Mouse (Mus musculus) midbrain, embryonic 16.5 days (tissue): ENCODE results near the gene Cts6. TPM values are rescaled to one million over a fixed set of nuclear protein-coding genes. Genes with fewer than 3 reads are reported as not detected.
"Not testable (repeated sequence)": the region's sequence is repeated elsewhere in the genome, so short reads cannot be mapped to it uniquely, and the experiment has no call there.

ENCODE experiments used
- ATAC-seq: fragments of 200-750 bp; cut with Nextera tagmentation; 2 replicates; pipeline ENCODE4 v1.8.0; 2017; ENCODE audit warnings: moderate TSS enrichment
- H3K27ac ChIP-seq: fragments of 300-500 bp; sonication (generic); 2 replicates; pipeline ENCODE4 v1.5.1; 2014; ENCODE audit warnings: mild to moderate bottlenecking, low read length, mixed read lengths
- H3K27me3 ChIP-seq: fragments of 300-500 bp; sonication (generic); 2 replicates; pipeline ENCODE4 v1.6.1; 2014; ENCODE audit warnings: low read depth, low read length, mixed read lengths; ENCODE audit not compliant: control insufficient read depth, insufficient read depth
- H3K36me3 ChIP-seq: fragments of 300-500 bp; sonication (generic); 2 replicates; pipeline ENCODE4 v1.6.1; 2014; ENCODE audit warnings: mild to moderate bottlenecking, low read length, moderate library complexity, mixed read lengths; ENCODE audit not compliant: control insufficient read depth, insufficient read depth
- H3K4me1 ChIP-seq: fragments of 300-500 bp; sonication (generic); 2 replicates; pipeline ENCODE4 v1.6.1; 2014; ENCODE audit warnings: mild to moderate bottlenecking, low read length, mixed read lengths; ENCODE audit not compliant: control insufficient read depth, insufficient read depth
- H3K4me2 ChIP-seq: fragments of 300-500 bp; sonication (generic); 2 replicates; pipeline ENCODE4 v1.6.1; 2014; ENCODE audit warnings: mild to moderate bottlenecking, low read length, mixed read lengths
- H3K4me3 ChIP-seq: fragments of 300-500 bp; sonication (generic); 2 replicates; pipeline ENCODE4 v1.5.1; 2014; ENCODE audit warnings: low read depth, mild to moderate bottlenecking, low read length, moderate library complexity, mixed read lengths
- H3K9ac ChIP-seq: fragments of 300-500 bp; sonication (generic); 2 replicates; pipeline ENCODE4 v1.6.1; 2014; ENCODE audit warnings: low read depth, low read length, mixed read lengths
- H3K9me3 ChIP-seq: fragments of 300-500 bp; sonication (generic); replicated peaks from 2 replicates; pipeline ENCODE4 v1.6.1; 2014; ENCODE audit warnings: mild to moderate bottlenecking, low read length, mixed read lengths; ENCODE audit not compliant: control insufficient read depth, poor library complexity, severe bottlenecking
- WGBS: fragments of 180-500 bp; shearing (Covaris S2); extraction: QIAGEN DNeasy Blood & Tissue Kit; methylation state at CpG from one replicate; pipeline ENCODE4 v1.1.7; 2014; 5-methylcytosine and 5-hydroxymethylcytosine counted together
- polyA plus RNA-seq: library from polyadenylated mRNA; unstranded; fragments of >200 nt; fragmentation: Nextera tagmentation; extraction: Ambion mirVana; gene quantifications from 2 replicates; pipeline ENCODE4 v1.2.1, GENCODE M21; 2015

The Cts6 gene
- not detected in 2 replicates for polyA plus RNA-seq

DNA sequence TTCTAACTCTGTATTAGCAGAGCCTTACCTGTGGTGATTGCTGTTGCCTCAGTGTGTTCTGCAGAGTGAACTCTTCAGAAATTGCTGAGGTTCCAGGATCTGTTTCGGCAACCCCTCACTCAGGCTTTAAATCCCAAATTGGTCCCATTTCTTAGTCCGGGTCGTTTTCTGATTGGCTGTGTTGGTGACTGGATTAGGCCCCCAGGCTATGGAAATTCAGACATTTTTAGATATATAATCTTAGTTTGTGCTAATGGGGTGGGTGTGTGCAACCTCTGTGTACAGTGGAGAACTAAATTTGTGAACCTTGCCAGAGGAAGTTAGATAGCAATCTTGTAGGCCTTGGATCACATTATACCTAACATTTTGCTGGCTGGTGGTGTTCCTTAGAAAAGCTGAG lies at the start of gene Cts6:
Cts6 (minus strand) TSS at position 101 of the 400 bp plus-strand sequence.
- H3K4me2 ChIP-seq, result no peak within 1 kb of the TSS
- no peak within 1 kb of the TSS for H3K4me3 ChIP-seq
- ATAC-seq, result no peak
- H3K4me1 ChIP-seq, result no peaks in the 10 kb centered on the region
- no peak within 1 kb of the TSS for H3K9ac ChIP-seq
- H3K27ac ChIP-seq, result no peak within 1 kb of the TSS
- 88% methylated on average over 3 of the region's 3 CpGs for WGBS
- H3K9me3 ChIP-seq, result peaks cover 35% of the 10 kb centered on the region
- no peaks in the 10 kb centered on the region for H3K36me3 ChIP-seq
- H3K27me3 ChIP-seq, result no peaks in the 10 kb centered on the region

DNA sequence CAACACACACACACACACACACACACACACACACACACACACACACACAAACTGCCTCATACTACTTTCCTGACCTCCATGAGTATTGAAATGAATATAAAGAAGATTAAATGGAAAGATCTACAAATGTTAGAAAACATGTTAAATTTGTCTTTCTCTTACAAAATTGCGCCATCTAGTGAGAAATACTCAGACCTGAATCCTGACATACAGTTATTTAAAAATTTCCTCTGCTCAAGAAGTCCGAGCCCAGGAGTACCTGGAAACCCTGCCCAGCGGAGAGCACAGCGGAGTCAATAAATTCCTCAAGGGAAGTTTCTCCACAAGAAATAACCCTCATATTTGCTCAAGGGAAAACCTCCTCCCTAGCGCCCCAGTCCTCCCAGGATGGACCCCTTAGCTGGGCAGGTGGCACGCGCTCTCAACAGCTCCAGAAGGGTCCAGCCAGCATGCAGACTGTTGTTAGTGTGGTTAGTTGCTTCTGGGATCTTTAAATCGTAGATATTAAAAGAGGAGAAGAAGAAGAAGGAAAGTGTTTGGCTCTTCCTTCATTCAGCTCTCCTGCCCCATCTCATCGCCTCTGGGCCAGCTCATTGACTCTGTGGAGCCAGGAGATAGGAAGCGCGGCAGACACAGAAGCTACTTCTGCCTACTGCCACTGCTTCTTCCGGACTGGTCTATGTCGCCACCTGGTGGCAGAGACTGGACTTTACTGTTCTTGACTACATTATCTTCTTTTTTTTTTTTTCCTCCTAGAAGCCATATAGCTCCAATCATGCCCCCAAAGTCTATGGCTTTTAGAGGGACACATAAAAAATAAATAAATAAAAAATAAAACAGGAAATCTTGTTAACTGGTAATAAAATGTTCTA lies 38.1 kb upstream of the Cts6 start:
- no peaks in the 10 kb centered on the region for H3K27me3 ChIP-seq
- no peak overlapping the region for H3K27ac ChIP-seq
- 63% methylated on average over 13 of the region's 13 CpGs for WGBS
- no peak overlapping the region for H3K9ac ChIP-seq
- ATAC-seq, result no peak
- H3K4me3 ChIP-seq, result no peak overlapping the region
- no peaks in the 10 kb centered on the region for H3K36me3 ChIP-seq
- peaks cover 10% of the 10 kb centered on the region for H3K9me3 ChIP-seq
- H3K4me1 ChIP-seq, result no peaks in the 10 kb centered on the region
- H3K4me2 ChIP-seq, result no peak overlapping the region

GRCm38 (mm10) chr13:61185151-61185933 lies 17.9 kb downstream of the Cts6 start:
- not testable (repeated sequence) for H3K4me1 ChIP-seq, H3K27ac ChIP-seq, H3K4me2 ChIP-seq, H3K9ac ChIP-seq, H3K4me3 ChIP-seq, H3K36me3 ChIP-seq, H3K27me3 ChIP-seq, ATAC-seq
- peaks cover 13% of the 10 kb centered on the region for H3K9me3 ChIP-seq
- WGBS, result 72% methylated on average over 5 of the region's 5 CpGs

DNA sequence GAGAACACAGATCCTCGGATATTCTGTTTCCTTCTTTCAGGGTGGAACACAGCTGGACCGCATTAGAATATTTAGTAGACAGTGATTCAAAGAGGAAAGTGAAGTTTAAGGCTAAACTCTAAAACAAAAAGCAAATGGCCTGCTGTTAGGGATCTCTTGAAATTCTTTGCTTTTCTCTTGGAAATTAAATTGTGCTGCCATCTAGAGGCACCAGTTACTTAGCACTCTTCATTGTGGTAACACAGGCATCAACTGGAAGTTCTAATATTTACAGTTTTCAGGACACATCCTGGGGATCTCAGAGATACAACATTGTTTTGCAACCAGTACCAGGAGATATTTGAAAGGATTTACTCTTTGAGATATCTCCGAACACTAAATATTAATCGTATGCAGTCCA lies 38.6 kb downstream of the Cts6 start:
- ATAC-seq, result no peak

DNA sequence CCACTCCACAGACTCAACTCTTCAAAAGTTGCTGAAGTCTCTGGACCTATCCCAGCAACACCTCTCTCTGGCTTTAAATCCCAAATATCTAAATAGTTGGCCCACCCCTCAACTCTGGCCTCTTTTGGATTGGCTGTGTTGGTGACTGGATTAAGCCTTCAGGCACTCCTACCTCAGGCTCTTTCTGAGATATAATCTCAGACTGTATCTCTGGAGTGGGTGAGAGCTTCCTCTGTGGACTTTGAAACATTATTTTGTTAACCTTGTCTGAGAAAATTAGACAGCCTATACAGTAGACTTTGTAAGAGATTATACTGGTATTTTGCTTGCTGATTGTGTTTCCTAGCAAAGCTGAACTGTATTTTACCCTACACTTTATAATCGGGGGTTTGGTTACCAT lies 39.1 kb downstream of the Cts6 start, which contains the start of gene Ctsr:
Ctsr (minus strand) TSS at position 101 of the 400 bp plus-strand sequence.
- Histone ChIP-seq H3K27me3 (no peaks in the 10 kb centered on the region), H3K9ac (no peak within 1 kb of the TSS), H3K36me3 (no peaks in the 10 kb centered on the region), H3K27ac (no peak within 1 kb of the TSS), H3K4me2 (no peak within 1 kb of the TSS), H3K4me3 (no peak within 1 kb of the TSS), H3K9me3 (peaks cover 17% of the 10 kb centered on the region), H3K4me1 (no peaks in the 10 kb centered on the region)
- WGBS, result 81% methylated on average over 1 of the region's 1 CpGs
- no peak for ATAC-seq

More for the DNA sequence above, 38.6 kb downstream of the Cts6 start:
- Histone ChIP-seq H3K27me3 (no peaks in the 10 kb centered on the region), H3K4me3 (no peak overlapping the region), H3K27ac (no peak overlapping the region), H3K4me2 (no peak overlapping the region), H3K9me3 (peaks cover 19% of the 10 kb centered on the region), H3K4me1 (no peaks in the 10 kb centered on the region), H3K36me3 (no peaks in the 10 kb centered on the region), H3K9ac (no peak overlapping the region)
- WGBS, result 88% methylated on average over 4 of the region's 4 CpGs

Other genes with a start within 250 kb of the Cts6 start
- gene Ctsj, start 197.5 kb downstream of the Cts6 start, polyA plus RNA-seq, result not detected in 2 replicates
- not detected in 2 replicates for gene Ctsq, start 162.8 kb downstream of the Cts6 start, polyA plus RNA-seq
- gene Ctsr, start 39.2 kb downstream of the Cts6 start, polyA plus RNA-seq, result not detected in 2 replicates
- gene Cts8, start 51.9 kb upstream of the Cts6 start, polyA plus RNA-seq, result not detected in 2 replicates
- not detected in 2 replicates for gene Gm49398, start 85.4 kb upstream of the Cts6 start, polyA plus RNA-seq
- gene Cts7, start 154.8 kb upstream of the Cts6 start, polyA plus RNA-seq, result not detected in 2 replicates